Mouse (Mus musculus): Measurements from ENCODE around the gene Tial1. TPM values are rescaled to one million over a fixed set of nuclear protein-coding genes. Genes with fewer than 3 reads are reported as not detected.

The Tial1 gene
- polyA plus RNA-seq (2015; fragmentation: Nextera tagmentation; extraction: Ambion mirVana) = 25.8 and 29.2 TPM in 2 replicates

DNA sequence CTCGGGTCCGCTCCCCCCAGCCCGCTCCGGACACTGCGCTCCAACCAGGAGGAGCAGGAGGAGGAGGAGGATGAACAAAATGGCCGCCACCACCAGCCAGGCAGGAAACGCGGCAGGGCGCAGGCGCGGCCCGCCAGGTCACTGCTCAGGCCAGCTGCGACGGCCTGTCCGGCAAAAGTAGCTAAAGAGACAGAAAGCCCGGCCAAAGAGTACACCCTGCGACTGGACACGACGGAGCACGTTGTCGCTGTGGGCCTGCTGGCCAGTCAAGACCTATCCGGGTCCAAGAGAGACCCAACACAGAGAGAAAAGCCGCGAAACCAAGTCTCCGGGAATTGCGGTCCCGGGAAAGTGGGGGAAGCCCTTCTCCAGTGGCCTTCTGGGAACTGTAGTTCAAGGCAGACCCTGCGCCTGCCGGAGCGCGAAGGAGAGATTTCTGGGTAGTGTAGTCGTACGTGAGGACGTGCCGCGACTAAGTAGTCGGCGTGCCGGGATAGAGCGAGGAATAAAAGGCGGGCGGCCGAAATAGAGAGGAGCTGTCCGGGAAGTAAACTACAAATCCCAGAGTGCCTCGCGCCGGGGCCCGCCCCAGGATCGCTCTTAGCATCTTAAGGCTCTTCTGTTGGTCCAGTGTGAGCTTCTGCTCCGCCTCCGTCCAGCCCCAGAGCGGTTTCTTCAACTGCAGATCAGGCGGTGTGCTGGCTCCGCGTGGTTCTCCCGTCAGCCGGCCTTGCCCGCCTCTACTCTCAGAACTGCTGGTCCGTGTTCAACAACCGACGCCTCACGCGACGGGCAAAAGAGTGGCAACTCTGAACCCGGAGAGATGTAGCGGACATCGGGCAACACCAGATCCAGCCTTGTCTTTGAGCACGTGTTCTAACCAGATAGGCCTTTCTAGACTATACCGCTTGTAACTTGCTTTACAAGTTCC is at the start of gene Tial1:
TSS of gene Tial1 (minus strand) at position 433 of the 931 bp plus-strand sequence.

GRCm38 (mm10) chr7:128417930-128418779 is 43.4 kb downstream of the Tial1 start, which contains the start of gene Rgs10:
Gene Rgs10 (minus strand): TSS chr7:128418758.

Other genes with a start within 250 kb of the Tial1 start
- 9.4 and 10.8 TPM in 2 replicates for gene Armc5, start 224.4 kb downstream of the Tial1 start, polyA plus RNA-seq (2015; fragmentation: Nextera tagmentation; extraction: Ambion mirVana)
- gene 9130023H24Rik, start 223.7 kb downstream of the Tial1 start, polyA plus RNA-seq (2015; fragmentation: Nextera tagmentation; extraction: Ambion mirVana) = 2.2 and 3.9 TPM in 2 replicates
- gene Tgfb1i1, start 214.9 kb downstream of the Tial1 start, polyA plus RNA-seq (2015; fragmentation: Nextera tagmentation; extraction: Ambion mirVana) = 32.3 and 33.7 TPM in 2 replicates
- gene Slc5a2, start 196.1 kb downstream of the Tial1 start, polyA plus RNA-seq (2015; fragmentation: Nextera tagmentation; extraction: Ambion mirVana) = 3.0 and 3.6 TPM in 2 replicates
- gene BC017158, start 163.5 kb downstream of the Tial1 start, polyA plus RNA-seq (2015; fragmentation: Nextera tagmentation; extraction: Ambion mirVana) = 17.1 and 17.8 TPM in 2 replicates
- gene Rgs10, start 43.0 kb downstream of the Tial1 start, polyA plus RNA-seq (2015; fragmentation: Nextera tagmentation; extraction: Ambion mirVana) = 68.5 and 68.8 TPM in 2 replicates
- gene Bag3, start 61.9 kb upstream of the Tial1 start, polyA plus RNA-seq (2015; fragmentation: Nextera tagmentation; extraction: Ambion mirVana) = 4.3 and 5.8 TPM in 2 replicates
- 8.2 and 10.1 TPM in 2 replicates for gene Inpp5f, start 149.6 kb upstream of the Tial1 start, polyA plus RNA-seq (2015; fragmentation: Nextera tagmentation; extraction: Ambion mirVana)